Mouse (Mus musculus): ENCODE measurements around the gene Mrm2. TPM values are rescaled to one million over a fixed set of nuclear protein-coding genes. Genes with fewer than 3 reads are reported as not detected.

The Mrm2 gene
- polyA plus RNA-seq (2014; fragmentation: Nextera tagmentation; extraction: Ambion mirVana): 23.5 and 27.3 TPM in 2 replicates

GRCm38 (mm10) chr5:140331615-140332512, at the start of gene Mrm2:
Mrm2 (minus strand) TSS chr5:140331898.
- Histone ChIP-seq H3K27me3 (ENCODE audit: control insufficient read depth, insufficient read depth, low read length) (no peaks in the 10 kb centered on the region), H3K36me3 (ENCODE audit: control insufficient read depth, insufficient read depth, low read length) (no peaks in the 10 kb centered on the region; the same call in 1 of the 2 replicates), H3K4me2 (ENCODE audit: low read depth, severe bottlenecking) (peak within 1 kb of the TSS; percentile 71), H3K9ac (ENCODE audit: low read length) (peak within 1 kb of the TSS; percentile 80), H3K9me3 (ENCODE audit: control insufficient read depth, low read length) (no peaks in the 10 kb centered on the region), H3K4me1 (ENCODE audit: control insufficient read depth, insufficient read depth, low read length) (peaks cover 4% of the 10 kb centered on the region; the same call in 1 of the 2 replicates), H3K4me3 (ENCODE audit: low read depth, low read length) (peak within 1 kb of the TSS; percentile 52), H3K27ac (replicated peaks; ENCODE audit: low read depth, low read length) (peak within 1 kb of the TSS; percentile 89)
- peak; percentile 72 for ATAC-seq (ENCODE audit: insufficient number of reproducible peaks, low FRiP score, low TSS enrichment, low read depth)
- 1% methylated on average over 39 of the region's 39 CpGs for WGBS
- peak; percentile 93 for DNase-seq (ENCODE audit: low spot score)

- Histone ChIP-seq H3K27ac (replicated peaks; ENCODE audit: low read depth, low read length) (no peak overlapping the region), H3K36me3 (ENCODE audit: control insufficient read depth, insufficient read depth, low read length) (no peaks in the 10 kb centered on the region), H3K27me3 (ENCODE audit: control insufficient read depth, insufficient read depth, low read length) (no peaks in the 10 kb centered on the region), H3K4me3 (ENCODE audit: low read depth, low read length) (no peak overlapping the region), H3K4me1 (ENCODE audit: control insufficient read depth, insufficient read depth, low read length) (peaks cover 6% of the 10 kb centered on the region; the same call in 1 of the 2 replicates), H3K9me3 (ENCODE audit: control insufficient read depth, low read length) (no peaks in the 10 kb centered on the region), H3K4me2 (ENCODE audit: low read depth, severe bottlenecking) (no peak overlapping the region), H3K9ac (ENCODE audit: low read length) (no peak overlapping the region)
- no peak for DNase-seq (ENCODE audit: low spot score)
- 91% methylated on average over 7 of the region's 7 CpGs for WGBS
- ATAC-seq (ENCODE audit: insufficient number of reproducible peaks, low FRiP score, low TSS enrichment, low read depth): no peak
These were observed 49.5 kb upstream of the Mrm2 start for GRCm38 (mm10) chr5:140381156-140381555.

GRCm38 (mm10) chr5:140379299-140379698, 47.6 kb upstream of the Mrm2 start:
- Histone ChIP-seq H3K4me3 (ENCODE audit: low read depth, low read length) (no peak overlapping the region), H3K9me3 (ENCODE audit: control insufficient read depth, low read length) (no peaks in the 10 kb centered on the region), H3K4me2 (ENCODE audit: low read depth, severe bottlenecking) (no peak overlapping the region), H3K27me3 (ENCODE audit: control insufficient read depth, insufficient read depth, low read length) (no peaks in the 10 kb centered on the region), H3K4me1 (ENCODE audit: control insufficient read depth, insufficient read depth, low read length) (peaks cover 6% of the 10 kb centered on the region; the same call in 1 of the 2 replicates), H3K36me3 (ENCODE audit: control insufficient read depth, insufficient read depth, low read length) (no peaks in the 10 kb centered on the region), H3K27ac (replicated peaks; ENCODE audit: low read depth, low read length) (no peak overlapping the region), H3K9ac (ENCODE audit: low read length) (no peak overlapping the region)
- ATAC-seq (ENCODE audit: insufficient number of reproducible peaks, low FRiP score, low TSS enrichment, low read depth) (no peak), DNase-seq (ENCODE audit: low spot score) (no peak)
- 80% methylated on average over 6 of the region's 6 CpGs for WGBS

- Histone ChIP-seq H3K4me2 (ENCODE audit: low read depth, severe bottlenecking) (no peak overlapping the region), H3K9ac (ENCODE audit: low read length) (no peak overlapping the region), H3K4me1 (ENCODE audit: control insufficient read depth, insufficient read depth, low read length) (peaks cover under 1% of the 10 kb centered on the region; the same call in 1 of the 2 replicates), H3K4me3 (ENCODE audit: low read depth, low read length) (no peak overlapping the region), H3K9me3 (ENCODE audit: control insufficient read depth, low read length) (no peaks in the 10 kb centered on the region), H3K36me3 (ENCODE audit: control insufficient read depth, insufficient read depth, low read length) (no peaks in the 10 kb centered on the region), H3K27ac (replicated peaks; ENCODE audit: low read depth, low read length) (no peak overlapping the region), H3K27me3 (ENCODE audit: control insufficient read depth, insufficient read depth, low read length) (no peaks in the 10 kb centered on the region)
- DNase-seq (ENCODE audit: low spot score) (no peak), ATAC-seq (ENCODE audit: insufficient number of reproducible peaks, low FRiP score, low TSS enrichment, low read depth) (no peak)
- WGBS: 92% methylated on average over 6 of the region's 6 CpGs
These were observed 46.6 kb upstream of the Mrm2 start for GRCm38 (mm10) chr5:140378121-140378853.

GRCm38 (mm10) chr5:140375249-140375829, 43.6 kb upstream of the Mrm2 start:
- Histone ChIP-seq H3K36me3 (ENCODE audit: control insufficient read depth, insufficient read depth, low read length) (no peaks in the 10 kb centered on the region), H3K4me2 (ENCODE audit: low read depth, severe bottlenecking) (no peak overlapping the region), H3K27me3 (ENCODE audit: control insufficient read depth, insufficient read depth, low read length) (no peaks in the 10 kb centered on the region), H3K4me3 (ENCODE audit: low read depth, low read length) (no peak overlapping the region), H3K27ac (replicated peaks; ENCODE audit: low read depth, low read length) (no peak overlapping the region), H3K9me3 (ENCODE audit: control insufficient read depth, low read length) (no peaks in the 10 kb centered on the region), H3K9ac (ENCODE audit: low read length) (no peak overlapping the region), H3K4me1 (ENCODE audit: control insufficient read depth, insufficient read depth, low read length) (peaks cover 8% of the 10 kb centered on the region; the same call in 1 of the 2 replicates)
- no peak for DNase-seq (ENCODE audit: low spot score)
- ATAC-seq (ENCODE audit: insufficient number of reproducible peaks, low FRiP score, low TSS enrichment, low read depth): no peak
- WGBS: 92% methylated on average over 4 of the region's 4 CpGs

- no peak overlapping the region for H3K4me3 ChIP-seq (ENCODE audit: low read depth, low read length)
- 57% methylated on average over 3 of the region's 3 CpGs for WGBS
- no peaks in the 10 kb centered on the region; the same call in 1 of the 2 replicates for H3K36me3 ChIP-seq (ENCODE audit: control insufficient read depth, insufficient read depth, low read length)
- no peak overlapping the region for H3K4me2 ChIP-seq (ENCODE audit: low read depth, severe bottlenecking)
- ATAC-seq (ENCODE audit: insufficient number of reproducible peaks, low FRiP score, low TSS enrichment, low read depth): no peak
- no peaks in the 10 kb centered on the region for H3K27me3 ChIP-seq (ENCODE audit: control insufficient read depth, insufficient read depth, low read length)
- DNase-seq (ENCODE audit: low spot score): no peak
- H3K4me1 ChIP-seq (ENCODE audit: control insufficient read depth, insufficient read depth, low read length): peaks cover 8% of the 10 kb centered on the region; the same call in 1 of the 2 replicates
- no peak overlapping the region for H3K27ac ChIP-seq (replicated peaks; ENCODE audit: low read depth, low read length)
- H3K9ac ChIP-seq (ENCODE audit: low read length): no peak overlapping the region
- no peaks in the 10 kb centered on the region for H3K9me3 ChIP-seq (ENCODE audit: control insufficient read depth, low read length)
These were observed 42.5 kb upstream of the Mrm2 start for GRCm38 (mm10) chr5:140374226-140374625.

- no peak overlapping the region for H3K27ac ChIP-seq (replicated peaks; ENCODE audit: low read depth, low read length)
- DNase-seq (ENCODE audit: low spot score) (no peak), ATAC-seq (ENCODE audit: insufficient number of reproducible peaks, low FRiP score, low TSS enrichment, low read depth) (no peak)
- H3K4me3 ChIP-seq (ENCODE audit: low read depth, low read length): no peak overlapping the region
- H3K4me2 ChIP-seq (ENCODE audit: low read depth, severe bottlenecking): no peak overlapping the region
- no peaks in the 10 kb centered on the region for H3K27me3 ChIP-seq (ENCODE audit: control insufficient read depth, insufficient read depth, low read length)
- H3K9ac ChIP-seq (ENCODE audit: low read length): no peak overlapping the region
- peaks cover 8% of the 10 kb centered on the region; the same call in 1 of the 2 replicates for H3K4me1 ChIP-seq (ENCODE audit: control insufficient read depth, insufficient read depth, low read length)
- no peaks in the 10 kb centered on the region; the same call in 1 of the 2 replicates for H3K36me3 ChIP-seq (ENCODE audit: control insufficient read depth, insufficient read depth, low read length)
- no peaks in the 10 kb centered on the region for H3K9me3 ChIP-seq (ENCODE audit: control insufficient read depth, low read length)
- 87% methylated on average over 2 of the region's 2 CpGs for WGBS
These were observed 42.0 kb upstream of the Mrm2 start for GRCm38 (mm10) chr5:140373711-140374110.

- no peaks in the 10 kb centered on the region; the same call in 1 of the 2 replicates for H3K36me3 ChIP-seq (ENCODE audit: control insufficient read depth, insufficient read depth, low read length)
- H3K4me2 ChIP-seq (ENCODE audit: low read depth, severe bottlenecking): no peak overlapping the region
- no peak overlapping the region for H3K9ac ChIP-seq (ENCODE audit: low read length)
- no peak for ATAC-seq (ENCODE audit: insufficient number of reproducible peaks, low FRiP score, low TSS enrichment, low read depth)
- no peaks in the 10 kb centered on the region for H3K9me3 ChIP-seq (ENCODE audit: control insufficient read depth, low read length)
- H3K4me1 ChIP-seq (ENCODE audit: control insufficient read depth, insufficient read depth, low read length): peaks cover 8% of the 10 kb centered on the region; the same call in 1 of the 2 replicates
- DNase-seq (ENCODE audit: low spot score): no peak
- no peaks in the 10 kb centered on the region for H3K27me3 ChIP-seq (ENCODE audit: control insufficient read depth, insufficient read depth, low read length)
- WGBS: 96% methylated on average over 3 of the region's 3 CpGs
- no peak overlapping the region for H3K4me3 ChIP-seq (ENCODE audit: low read depth, low read length)
- peak overlapping the region; percentile 56; the same call in 1 of the 2 replicates for H3K27ac ChIP-seq (replicated peaks; ENCODE audit: low read depth, low read length)
These were observed 40.0 kb upstream of the Mrm2 start for GRCm38 (mm10) chr5:140371671-140372070.

Measured in limb, embryonic 11.5 days (tissue).